Mouse (Mus musculus) kidney, adult 2 months (tissue): ENCODE data around the gene Lamp2.

Source experiments
- CTCF ChIP-seq: fragments of 200-500 bp; conservative IDR thresholded peaks from 2 replicates; pipeline ENCODE4 v1.5.1; 2011; ENCODE audit warnings: low read depth, mild to moderate bottlenecking, control low read depth, low read length, moderate library complexity, mixed read lengths; ENCODE audit not compliant: insufficient read depth, insufficient read length
- POLR2A ChIP-seq: fragments of 200-500 bp; IDR thresholded peaks from one replicate; pipeline ENCODE4 v1.6.1; 2011; ENCODE audit warnings: low read depth, low read length, control low read depth

DNA sequence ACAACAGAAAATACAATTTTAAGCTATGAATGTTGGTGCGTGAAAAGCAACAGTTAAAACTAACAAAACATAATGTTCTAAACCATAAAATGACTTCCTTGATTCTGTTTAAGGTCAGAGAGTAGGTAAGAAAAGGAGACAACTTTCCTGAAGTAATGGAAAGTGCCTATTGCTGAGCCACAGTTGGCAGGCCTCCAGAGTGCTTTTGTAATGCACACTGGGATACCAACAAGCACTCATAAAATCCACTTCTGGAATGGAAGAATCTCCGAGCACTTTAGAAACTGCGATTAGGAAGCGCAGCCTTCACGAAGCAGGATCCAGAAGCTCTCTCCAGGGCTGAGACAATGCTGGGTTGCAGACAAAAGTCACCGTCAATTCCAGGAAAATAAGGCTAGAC, 5.8 kb downstream of the Lamp2 start:
- TF ChIP-seq POLR2A (no peak), CTCF (no peak)
